Mouse (Mus musculus) liver, embryonic 14.5 days (tissue): ENCODE data around the gene Pacrg.

Experiments used
- CTCF ChIP-seq: IDR thresholded peaks from 2 replicates; pipeline ENCODE4 v1.5.1; 2016; ENCODE audit warnings: antibody characterized with exemption, low read depth, control low read depth
- EP300 ChIP-seq: IDR thresholded peaks from 2 replicates; pipeline ENCODE4 v1.6.1; 2016; ENCODE audit warnings: antibody characterized with exemption, low read depth

- TF ChIP-seq EP300 (no peak), CTCF (no peak)
Measured at GRCm38 (mm10) chr17:10507466-10507865, 332.6 kb downstream of the Pacrg start.
